23 mouse cellular contexts compared by ENCODE assay signal in genomic region chr14:30649745-30650144, GRCm38 (mm10).
"Had no signal": no experiment of that assay in that cellular context is flagged by ENCODE, and none has a peak within 500 bp of the region (broad histone marks: within the 10 kb centered on the region; RNA-seq: fewer than 3 reads in every experiment).

No protein-coding gene starts in this region.

- DNase-seq: forebrain, postnatal 0 days; gastrocnemius, postnatal 14 days; gastrocnemius, postnatal 36 days; heart, adult 11 months; heart, adult 2 months; heart, postnatal 14 days; heart, postnatal 36 days; kidney, adult 11 months; layer of hippocampus, adult 9-11 months; layer of hippocampus, postnatal 36 days; left cerebral cortex, postnatal 4 days had no signal

- ATAC-seq: forebrain, postnatal 0 days; hindbrain, embryonic 16.5 days; intestine, embryonic 16.5 days; liver, embryonic 12.5 days had no signal

- H3K9me3 ChIP-seq: heart, embryonic 13.5 days; heart, embryonic 15.5 days; hindbrain, embryonic 12.5 days; kidney, embryonic 15.5 days; limb, embryonic 13.5 days; limb, embryonic 15.5 days; liver, embryonic 12.5 days had no signal

- H3K36me3 ChIP-seq: heart, embryonic 13.5 days; heart, embryonic 15.5 days; hindbrain, embryonic 12.5 days; kidney, embryonic 15.5 days; limb, embryonic 13.5 days; limb, embryonic 15.5 days; liver, embryonic 12.5 days had no signal

- H3K4me2 ChIP-seq: heart, embryonic 11.5 days; heart, embryonic 13.5 days; heart, embryonic 15.5 days; hindbrain, embryonic 12.5 days; hindbrain, embryonic 14.5 days; kidney, embryonic 15.5 days; limb, embryonic 13.5 days; limb, embryonic 15.5 days; liver, embryonic 12.5 days had no signal

- H3K27me3 ChIP-seq: heart, embryonic 13.5 days; hindbrain, embryonic 12.5 days; kidney, embryonic 15.5 days; limb, embryonic 13.5 days; limb, embryonic 15.5 days; liver, embryonic 12.5 days had no signal

- H3K9ac ChIP-seq: forebrain, postnatal 0 days; heart, embryonic 13.5 days; heart, embryonic 15.5 days; hindbrain, embryonic 12.5 days; hindbrain, embryonic 14.5 days; kidney, embryonic 15.5 days; limb, embryonic 13.5 days; limb, embryonic 15.5 days; liver, embryonic 12.5 days; liver, embryonic 14.5 days had no signal

- H3K27ac ChIP-seq: heart, adult 2 months; heart, embryonic 13.5 days; hindbrain, embryonic 12.5 days; hindbrain, embryonic 14.5 days; kidney, embryonic 15.5 days; limb, embryonic 13.5 days; limb, embryonic 15.5 days; liver, embryonic 12.5 days; liver, embryonic 14.5 days had no signal

- H3K4me3 ChIP-seq: heart, adult 2 months; heart, embryonic 13.5 days; heart, embryonic 15.5 days; hindbrain, embryonic 12.5 days; kidney, embryonic 15.5 days; limb, embryonic 13.5 days; limb, embryonic 15.5 days; liver, embryonic 12.5 days had no signal
